Mouse (Mus musculus): ENCODE measurements around the gene Dnaja3. TPM values are rescaled to one million over a fixed set of nuclear protein-coding genes. Genes with fewer than 3 reads are reported as not detected.
A peak's percentile ranks its signal among the peaks of the same experiment; 100 is the strongest.

Dnaja3 gene
- polyA plus RNA-seq, 1 experiment from 2014 or later = 88.7 TPM

DNA sequence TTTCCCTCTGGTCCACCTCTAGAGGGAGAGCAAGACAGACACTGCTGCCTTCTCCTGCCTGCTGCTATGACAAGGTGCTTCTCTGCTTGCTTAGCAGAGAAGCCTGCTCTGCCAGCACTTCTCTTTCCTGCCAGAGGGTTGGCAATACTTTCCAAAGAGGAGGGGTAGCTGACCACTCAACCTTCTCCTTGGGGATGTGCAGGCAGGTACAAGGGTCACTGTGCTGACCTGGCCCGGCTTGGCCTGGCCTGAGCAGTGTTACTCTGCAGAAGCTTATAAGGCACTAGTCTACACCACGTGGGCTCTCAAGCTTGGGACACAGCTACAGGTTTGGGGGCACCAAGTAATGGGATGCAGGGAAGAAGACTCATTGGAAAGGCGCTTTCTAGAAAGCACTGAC lies 25.1 kb upstream of the Dnaja3 start:
- peaks cover 41% of the 10 kb centered on the region for H3K36me3 ChIP-seq (ENCODE audit: control insufficient read depth, insufficient read depth)
- no peak overlapping the region for H3K9ac ChIP-seq (ENCODE audit: low read length)
- H3K4me1 ChIP-seq (ENCODE audit: control insufficient read depth, insufficient read depth, low read length) = peaks cover 2% of the 10 kb centered on the region; the same call in 1 of the 2 replicates
- no peak overlapping the region for H3K4me3 ChIP-seq (ENCODE audit: low read length)
- no peak overlapping the region for H3K4me2 ChIP-seq (ENCODE audit: low read depth, low read length)
- no peak for ATAC-seq (replicated peaks; ENCODE audit: extremely low read depth, insufficient read depth, low FRiP score)
- no peaks in the 10 kb centered on the region for H3K27me3 ChIP-seq (ENCODE audit: control insufficient read depth, insufficient read depth, low read length)
- H3K27ac ChIP-seq (ENCODE audit: low read length) = no peak overlapping the region
- H3K9me3 ChIP-seq (replicated peaks; ENCODE audit: control insufficient read depth, low read length) = no peaks in the 10 kb centered on the region
- 91% methylated on average over 3 of the region's 3 CpGs for WGBS

DNA sequence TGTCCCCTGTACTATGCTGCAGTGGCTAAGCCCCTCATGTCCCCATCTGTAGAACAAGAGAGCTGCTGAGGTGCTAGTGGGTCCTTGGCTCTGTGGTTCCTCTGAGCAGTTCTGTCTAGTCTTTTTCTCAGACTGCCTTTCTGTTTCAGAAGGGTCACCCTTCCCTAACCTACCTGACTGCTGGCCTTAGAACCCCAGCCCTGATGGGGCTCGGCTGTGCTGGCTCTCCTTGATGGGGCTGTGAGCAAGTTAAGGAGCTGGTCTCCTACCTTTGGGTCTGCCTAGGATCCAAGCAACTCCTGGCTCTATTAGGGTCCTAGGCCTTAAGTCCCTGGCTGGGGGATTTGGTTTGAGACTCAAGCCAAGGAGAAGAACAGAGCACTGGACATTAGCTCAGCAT lies 24.5 kb upstream of the Dnaja3 start:
- Histone ChIP-seq H3K4me1 (ENCODE audit: control insufficient read depth, insufficient read depth, low read length) (peaks cover 6% of the 10 kb centered on the region; the same call in 1 of the 2 replicates), H3K36me3 (ENCODE audit: control insufficient read depth, insufficient read depth) (peaks cover 41% of the 10 kb centered on the region), H3K4me2 (ENCODE audit: low read depth, low read length) (no peak overlapping the region), H3K27me3 (ENCODE audit: control insufficient read depth, insufficient read depth, low read length) (no peaks in the 10 kb centered on the region), H3K9me3 (replicated peaks; ENCODE audit: control insufficient read depth, low read length) (no peaks in the 10 kb centered on the region), H3K27ac (ENCODE audit: low read length) (no peak overlapping the region), H3K9ac (ENCODE audit: low read length) (no peak overlapping the region), H3K4me3 (ENCODE audit: low read length) (no peak overlapping the region)
- 82% methylated on average over 1 of the region's 1 CpGs for WGBS
- ATAC-seq (replicated peaks; ENCODE audit: extremely low read depth, insufficient read depth, low FRiP score) = no peak

DNA sequence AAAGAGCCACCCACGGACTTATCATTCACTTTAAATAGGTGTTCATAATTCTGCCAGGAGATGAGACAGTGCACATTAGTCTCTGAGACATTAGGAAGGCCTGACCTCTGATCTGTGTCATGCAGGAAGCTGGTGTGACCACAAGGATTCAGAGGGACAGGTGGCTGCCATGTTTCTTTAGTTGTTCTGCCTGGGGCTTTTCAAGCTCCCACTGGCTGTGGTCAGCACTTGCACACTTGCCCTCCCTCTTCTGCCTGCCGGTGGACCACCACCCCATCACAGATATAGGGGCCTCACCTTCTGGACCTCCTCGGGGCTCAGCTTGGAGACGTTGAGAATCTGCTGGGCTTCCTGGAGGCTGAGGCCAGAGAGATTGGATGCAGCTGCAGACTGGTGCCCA lies 23.0 kb upstream of the Dnaja3 start:
- no peaks in the 10 kb centered on the region for H3K9me3 ChIP-seq (replicated peaks; ENCODE audit: control insufficient read depth, low read length)
- no peak overlapping the region for H3K27ac ChIP-seq (ENCODE audit: low read length)
- H3K4me2 ChIP-seq (ENCODE audit: low read depth, low read length) = no peak overlapping the region
- WGBS = 74% methylated on average over 4 of the region's 4 CpGs
- no peak overlapping the region for H3K4me3 ChIP-seq (ENCODE audit: low read length)
- peaks cover 8% of the 10 kb centered on the region; the same call in 1 of the 2 replicates for H3K4me1 ChIP-seq (ENCODE audit: control insufficient read depth, insufficient read depth, low read length)
- H3K9ac ChIP-seq (ENCODE audit: low read length) = no peak overlapping the region
- ATAC-seq (replicated peaks; ENCODE audit: extremely low read depth, insufficient read depth, low FRiP score) = no peak
- H3K27me3 ChIP-seq (ENCODE audit: control insufficient read depth, insufficient read depth, low read length) = no peaks in the 10 kb centered on the region
- H3K36me3 ChIP-seq (ENCODE audit: control insufficient read depth, insufficient read depth) = peaks cover 32% of the 10 kb centered on the region

DNA sequence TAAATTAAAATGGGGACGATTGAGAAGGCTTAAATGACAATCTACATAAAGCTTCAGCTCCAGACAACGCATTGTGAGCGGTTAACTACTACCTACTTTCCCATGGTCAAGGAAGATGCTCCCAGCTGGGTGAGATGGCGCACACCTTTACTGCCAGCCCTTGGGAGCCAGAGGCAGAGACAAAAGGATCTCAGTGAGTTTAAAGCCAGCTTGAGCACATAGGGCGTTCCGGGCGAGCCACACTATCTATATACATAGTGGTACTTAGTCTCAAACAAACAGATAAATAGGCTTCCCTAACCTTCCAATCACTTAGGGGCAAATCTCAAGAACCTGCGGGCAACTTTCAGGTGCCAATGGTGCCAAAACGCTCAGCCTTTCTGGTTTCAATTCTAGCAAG lies 15.7 kb upstream of the Dnaja3 start:
- no peak for ATAC-seq (replicated peaks; ENCODE audit: extremely low read depth, insufficient read depth, low FRiP score)
- peak overlapping the region; percentile 89 for H3K4me3 ChIP-seq (ENCODE audit: low read length)

DNA sequence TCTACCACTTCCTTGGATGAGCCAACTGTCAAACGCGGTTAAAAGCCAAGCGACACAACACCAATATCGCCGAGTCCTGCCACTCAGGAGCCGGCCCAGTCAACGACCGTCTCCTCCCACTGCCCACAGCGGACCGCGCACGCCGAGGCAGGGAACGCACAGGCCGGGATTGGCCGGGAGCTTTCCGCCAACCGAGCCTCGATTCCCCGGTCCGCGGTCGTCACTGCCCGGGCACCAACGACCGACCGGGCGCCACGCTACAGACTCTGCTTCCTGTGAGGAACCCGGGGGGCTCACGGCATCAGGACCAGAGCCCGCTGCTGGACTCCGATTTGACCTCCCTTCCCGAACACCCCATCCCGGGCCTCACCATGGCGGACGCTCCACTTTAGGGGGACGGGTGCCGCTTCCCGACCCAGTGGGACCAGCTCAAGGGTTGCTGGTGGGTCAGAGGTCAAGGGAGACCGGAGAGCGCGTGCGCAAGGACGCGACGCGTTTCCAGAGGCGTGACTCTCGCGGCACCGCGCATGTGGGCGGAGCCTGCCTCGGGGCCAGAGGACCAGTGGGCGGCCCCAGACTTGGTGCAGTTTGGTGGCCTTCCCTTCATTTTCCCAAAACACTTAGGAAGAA lies 15.2 kb upstream of the Dnaja3 start, which contains the start of gene Pam16:
TSS of gene Pam16 (minus strand) at position 508 of the 630 bp plus-strand sequence.
- under 1% methylated on average over 56 of the region's 56 CpGs for WGBS
- peaks cover 28% of the 10 kb centered on the region for H3K4me1 ChIP-seq (ENCODE audit: control insufficient read depth, insufficient read depth, low read length)

More for the DNA sequence above, 15.7 kb upstream of the Dnaja3 start:
- Histone ChIP-seq H3K4me2 (ENCODE audit: low read depth, low read length) (peak overlapping the region; percentile 88), H3K4me1 (ENCODE audit: control insufficient read depth, insufficient read depth, low read length) (peaks cover 29% of the 10 kb centered on the region), H3K27me3 (ENCODE audit: control insufficient read depth, insufficient read depth, low read length) (no peaks in the 10 kb centered on the region), H3K9me3 (replicated peaks; ENCODE audit: control insufficient read depth, low read length) (no peaks in the 10 kb centered on the region), H3K27ac (ENCODE audit: low read length) (peak overlapping the region; percentile 90), H3K36me3 (ENCODE audit: control insufficient read depth, insufficient read depth) (no peaks in the 10 kb centered on the region; the same call in 1 of the 2 replicates), H3K9ac (ENCODE audit: low read length) (peak overlapping the region; percentile 94)
- WGBS = 14% methylated on average over 9 of the region's 9 CpGs

DNA sequence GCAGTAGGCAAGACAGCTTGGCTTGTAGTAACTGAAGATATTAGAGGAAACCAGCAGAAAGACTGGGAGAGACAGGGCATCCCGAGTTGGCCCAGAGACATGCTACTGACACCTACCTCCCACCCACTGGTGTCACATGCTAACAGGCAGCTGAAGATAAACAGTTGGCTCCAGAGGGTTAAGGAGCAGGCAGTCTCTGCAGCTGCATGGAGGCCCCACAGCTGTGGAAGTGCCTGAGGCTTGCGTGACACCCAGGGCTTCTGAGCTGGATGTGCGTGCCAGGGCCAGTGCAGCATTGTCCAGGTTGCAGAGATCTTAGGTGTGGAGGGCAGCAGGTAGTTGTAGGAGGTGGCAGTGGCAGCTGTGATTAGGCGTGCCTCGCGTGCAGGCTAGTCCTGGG lies 12.7 kb upstream of the Dnaja3 start:
- Histone ChIP-seq H3K4me3 (ENCODE audit: low read length) (no peak overlapping the region), H3K36me3 (ENCODE audit: control insufficient read depth, insufficient read depth) (no peaks in the 10 kb centered on the region), H3K4me1 (ENCODE audit: control insufficient read depth, insufficient read depth, low read length) (peaks cover 21% of the 10 kb centered on the region), H3K4me2 (ENCODE audit: low read depth, low read length) (no peak overlapping the region), H3K27me3 (ENCODE audit: control insufficient read depth, insufficient read depth, low read length) (no peaks in the 10 kb centered on the region), H3K9ac (ENCODE audit: low read length) (0 out of 2 replicates have a peak overlapping the region, but pooled peaks have one; percentile 21), H3K9me3 (replicated peaks; ENCODE audit: control insufficient read depth, low read length) (no peaks in the 10 kb centered on the region), H3K27ac (ENCODE audit: low read length) (no peak overlapping the region)
- ATAC-seq (replicated peaks; ENCODE audit: extremely low read depth, insufficient read depth, low FRiP score) = no peak
- WGBS = 60% methylated on average over 6 of the region's 6 CpGs

More for the DNA sequence above, 15.2 kb upstream of the Dnaja3 start, which contains the start of gene Pam16:
- ATAC-seq (replicated peaks; ENCODE audit: extremely low read depth, insufficient read depth, low FRiP score) = peak; percentile 89
- Histone ChIP-seq H3K9ac (ENCODE audit: low read length) (peak within 1 kb of the TSS; percentile 94), H3K4me2 (ENCODE audit: low read depth, low read length) (peak within 1 kb of the TSS; percentile 88), H3K27ac (ENCODE audit: low read length) (peak within 1 kb of the TSS; percentile 90), H3K4me3 (ENCODE audit: low read length) (peak within 1 kb of the TSS; percentile 89), H3K9me3 (replicated peaks; ENCODE audit: control insufficient read depth, low read length) (no peaks in the 10 kb centered on the region), H3K27me3 (ENCODE audit: control insufficient read depth, insufficient read depth, low read length) (no peaks in the 10 kb centered on the region), H3K36me3 (ENCODE audit: control insufficient read depth, insufficient read depth) (no peaks in the 10 kb centered on the region)

DNA sequence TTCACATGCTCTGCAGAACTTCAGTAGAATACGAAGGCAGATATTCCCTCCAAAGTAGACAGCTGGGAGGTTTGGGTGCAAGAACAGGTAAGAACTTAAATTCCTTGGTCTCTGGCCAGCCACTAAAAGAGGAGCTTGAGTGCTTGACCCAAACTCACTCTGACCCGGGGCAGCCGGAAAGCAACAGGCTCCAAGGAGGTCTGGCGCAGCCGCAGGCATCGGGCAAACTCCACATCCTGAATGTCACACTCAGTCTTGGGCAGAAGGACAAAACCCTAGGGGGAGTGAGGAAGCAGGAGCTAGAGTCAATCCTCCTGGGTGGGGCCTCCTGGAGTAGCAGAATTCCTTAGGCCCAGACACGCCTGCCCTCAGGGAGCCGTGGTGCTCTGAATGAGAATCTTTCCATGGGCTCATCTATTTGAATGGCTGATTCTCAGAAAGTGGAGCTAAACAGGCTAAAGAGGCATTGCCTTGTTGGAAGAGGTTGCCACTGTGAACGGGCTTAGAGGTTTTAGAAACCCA lies 10.8 kb upstream of the Dnaja3 start:
- Histone ChIP-seq H3K4me1 (ENCODE audit: control insufficient read depth, insufficient read depth, low read length) (peaks cover 7% of the 10 kb centered on the region), H3K4me2 (ENCODE audit: low read depth, low read length) (no peak overlapping the region), H3K9ac (ENCODE audit: low read length) (no peak overlapping the region), H3K27me3 (ENCODE audit: control insufficient read depth, insufficient read depth, low read length) (no peaks in the 10 kb centered on the region), H3K27ac (ENCODE audit: low read length) (no peak overlapping the region), H3K4me3 (ENCODE audit: low read length) (no peak overlapping the region), H3K9me3 (replicated peaks; ENCODE audit: control insufficient read depth, low read length) (no peaks in the 10 kb centered on the region), H3K36me3 (ENCODE audit: control insufficient read depth, insufficient read depth) (no peaks in the 10 kb centered on the region)
- ATAC-seq (replicated peaks; ENCODE audit: extremely low read depth, insufficient read depth, low FRiP score) = no peak
- 90% methylated on average over 9 of the region's 9 CpGs for WGBS

DNA sequence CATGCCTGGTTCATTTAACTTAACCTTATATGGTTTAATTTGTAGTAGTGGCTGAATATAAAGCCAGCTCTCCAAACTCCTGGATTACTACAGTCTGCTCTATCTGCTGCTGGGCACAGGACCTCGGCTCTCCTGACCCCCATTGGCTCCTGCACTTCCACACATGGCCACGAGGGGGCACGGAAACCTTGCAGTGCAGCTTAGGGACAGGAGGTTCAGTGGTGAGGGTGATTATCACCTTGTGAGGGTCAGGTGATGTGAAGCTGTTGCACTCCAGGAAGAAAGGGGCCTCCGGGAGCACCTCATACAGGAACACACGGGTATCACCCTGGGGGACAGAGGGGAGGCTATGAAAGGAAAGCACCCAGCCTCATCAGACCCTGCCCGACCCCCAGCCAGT lies 9.8 kb upstream of the Dnaja3 start:
- H3K4me3 ChIP-seq (ENCODE audit: low read length) = no peak overlapping the region
- H3K27ac ChIP-seq (ENCODE audit: low read length) = no peak overlapping the region
- peak overlapping the region; percentile 23; the same call in 1 of the 2 replicates for H3K9ac ChIP-seq (ENCODE audit: low read length)
- H3K9me3 ChIP-seq (replicated peaks; ENCODE audit: control insufficient read depth, low read length) = no peaks in the 10 kb centered on the region
- no peaks in the 10 kb centered on the region for H3K27me3 ChIP-seq (ENCODE audit: control insufficient read depth, insufficient read depth, low read length)
- no peak overlapping the region for H3K4me2 ChIP-seq (ENCODE audit: low read depth, low read length)
- ATAC-seq (replicated peaks; ENCODE audit: extremely low read depth, insufficient read depth, low FRiP score) = 0 out of 2 replicates have a peak, but pooled peaks have one; percentile 39
- WGBS = 19% methylated on average over 6 of the region's 6 CpGs
- H3K36me3 ChIP-seq (ENCODE audit: control insufficient read depth, insufficient read depth) = no peaks in the 10 kb centered on the region
- H3K4me1 ChIP-seq (ENCODE audit: control insufficient read depth, insufficient read depth, low read length) = peaks cover 12% of the 10 kb centered on the region

DNA sequence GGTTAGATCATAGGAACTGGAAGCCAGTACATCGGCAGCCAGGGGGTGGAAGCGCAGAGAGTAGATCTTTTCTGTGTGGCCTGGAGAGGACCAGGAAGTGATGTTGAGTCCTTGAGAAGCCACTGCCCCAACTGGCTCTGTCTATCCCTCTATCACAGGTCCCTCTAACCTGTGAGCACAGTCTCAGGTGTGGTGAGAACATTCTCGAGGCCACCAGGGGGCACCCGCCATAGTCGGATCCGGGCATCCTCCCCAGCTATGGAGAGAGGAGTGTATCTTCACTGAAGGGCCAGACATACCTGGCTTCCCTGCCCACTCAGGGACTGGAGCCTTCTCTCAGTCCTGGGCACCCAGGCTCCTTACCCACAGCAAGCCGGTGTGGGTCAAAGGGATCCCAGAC lies 7.7 kb upstream of the Dnaja3 start:
- Histone ChIP-seq H3K9ac (ENCODE audit: low read length) (no peak overlapping the region), H3K9me3 (replicated peaks; ENCODE audit: control insufficient read depth, low read length) (no peaks in the 10 kb centered on the region), H3K27me3 (ENCODE audit: control insufficient read depth, insufficient read depth, low read length) (no peaks in the 10 kb centered on the region), H3K27ac (ENCODE audit: low read length) (no peak overlapping the region), H3K36me3 (ENCODE audit: control insufficient read depth, insufficient read depth) (no peaks in the 10 kb centered on the region), H3K4me1 (ENCODE audit: control insufficient read depth, insufficient read depth, low read length) (peaks cover 20% of the 10 kb centered on the region), H3K4me3 (ENCODE audit: low read length) (no peak overlapping the region), H3K4me2 (ENCODE audit: low read depth, low read length) (no peak overlapping the region)
- WGBS = 44% methylated on average over 7 of the region's 7 CpGs
- ATAC-seq (replicated peaks; ENCODE audit: extremely low read depth, insufficient read depth, low FRiP score) = no peak
